Mouse (Mus musculus) Muller cell, postnatal 12 days (primary cell): ENCODE data around the gene Hc.

Source experiments
- DNase-seq: peaks from one replicate; pipeline ENCODE4 v3.0.0-alpha.2; 2015; ENCODE audit errors: inconsistent ontology term

The Hc gene

GRCm38 (mm10) chr2:35058325-35058724 lies 2.9 kb downstream of the Hc start:
- no peak for DNase-seq

- no peak for DNase-seq
Measured at GRCm38 (mm10) chr2:35057243-35057642, 4.0 kb downstream of the Hc start.

- no peak for DNase-seq
Measured at GRCm38 (mm10) chr2:35048851-35049250, 12.4 kb downstream of the Hc start.

GRCm38 (mm10) chr2:35044956-35045355 lies 16.3 kb downstream of the Hc start:
- no peak for DNase-seq

- DNase-seq = no peak
Measured at GRCm38 (mm10) chr2:35038580-35039375, 22.5 kb downstream of the Hc start.

- peak; percentile 60 for DNase-seq
Measured at GRCm38 (mm10) chr2:35024646-35025154, 36.5 kb downstream of the Hc start.

- no peak for DNase-seq
Measured at GRCm38 (mm10) chr2:35021806-35022205, 39.4 kb downstream of the Hc start.

- no peak for DNase-seq
Measured at GRCm38 (mm10) chr2:35015861-35016260, 45.4 kb downstream of the Hc start.

GRCm38 (mm10) chr2:35011649-35012048 lies 49.6 kb downstream of the Hc start:
- DNase-seq = no peak

- DNase-seq = no peak
Measured at GRCm38 (mm10) chr2:34998956-34999355, 62.3 kb downstream of the Hc start.

GRCm38 (mm10) chr2:34996506-34996905 lies 64.7 kb downstream of the Hc start:
- no peak for DNase-seq

- peak; percentile 51 for DNase-seq
Measured at GRCm38 (mm10) chr2:34993696-34994356, 67.4 kb downstream of the Hc start.

- peak; percentile 68 for DNase-seq
Measured at GRCm38 (mm10) chr2:34992729-34993695, 68.2 kb downstream of the Hc start.

- no peak for DNase-seq
Measured at GRCm38 (mm10) chr2:34991966-34992365, 69.3 kb downstream of the Hc start.

- DNase-seq = no peak
Measured at GRCm38 (mm10) chr2:34989749-34990148, 71.5 kb downstream of the Hc start.

GRCm38 (mm10) chr2:34987595-34987994 lies 73.6 kb downstream of the Hc start:
- no peak for DNase-seq

- DNase-seq = no peak
Measured at GRCm38 (mm10) chr2:34984885-34985284, 76.4 kb downstream of the Hc start.

GRCm38 (mm10) chr2:34982906-34983698 lies 78.1 kb downstream of the Hc start:
- DNase-seq = peak; percentile 26

- peak; percentile 71 for DNase-seq
Measured at GRCm38 (mm10) chr2:34982096-34982724, 79.0 kb downstream of the Hc start.

- DNase-seq = peak; percentile 32
Measured at GRCm38 (mm10) chr2:34979459-34980011, 81.7 kb downstream of the Hc start.
